8 mouse cellular contexts compared by ENCODE assay signal in genomic region chr10:62217196-62217595, GRCm38 (mm10). TPM values are rescaled to one million over a fixed set of nuclear protein-coding genes. Genes with fewer than 3 reads are reported as not detected.
DNase-seq lines count a peak whose midpoint lies in the region; ATAC-seq and TF ChIP-seq lines count a peak whose summit lies in the region.

No protein-coding gene starts in this region.

- no peak for ATAC-seq in forebrain, embryonic 12.5 days (ENCODE audit: low FRiP score)
- no peak for ATAC-seq in forebrain, postnatal 0 days
- ATAC-seq in neural tube, embryonic 15.5 days (ENCODE audit: low FRiP score), result no peak
- ATAC-seq in inflammation-experienced regulatory T-cells, adult 6 months, result no peak

- H3K36me3 ChIP-seq in forebrain, embryonic 12.5 days (replicated peaks), result no peaks in the 10 kb centered on the region
- H3K36me3 ChIP-seq in forebrain, postnatal 0 days (ENCODE audit: insufficient read depth), result no peaks in the 10 kb centered on the region
- H3K36me3 ChIP-seq in liver, adult 2 months (ENCODE audit: control insufficient read depth, insufficient read depth, low read length), result no peaks in the 10 kb centered on the region
- H3K36me3 ChIP-seq in neural tube, embryonic 15.5 days, result no peaks in the 10 kb centered on the region

- H3K27me3 ChIP-seq in forebrain, embryonic 12.5 days, result no peaks in the 10 kb centered on the region
- H3K27me3 ChIP-seq in forebrain, postnatal 0 days (ENCODE audit: insufficient read depth, low read length), result no peaks in the 10 kb centered on the region
- H3K27me3 ChIP-seq in liver, adult 2 months (ENCODE audit: control insufficient read depth, insufficient read depth, low read length), result no peaks in the 10 kb centered on the region
- H3K27me3 ChIP-seq in neural tube, embryonic 15.5 days (replicated peaks), result no peaks in the 10 kb centered on the region

- TF ChIP-seq CTCF in forebrain, postnatal 0 days (IDR thresholded peaks at IDR 0.05; ENCODE audit: low read depth), result no peak
- TF ChIP-seq CTCF in liver, adult 2 months (IDR thresholded peaks at IDR 0.05; ENCODE audit: low read depth, low read length), result no peak

- H3K79me2 ChIP-seq in liver, adult 2 months (ENCODE audit: control insufficient read depth, insufficient read depth, low read length), result no peaks in the 10 kb centered on the region

- H3K9ac ChIP-seq in forebrain, embryonic 12.5 days, result no peak overlapping the region
- no peak overlapping the region for H3K9ac ChIP-seq in forebrain, postnatal 0 days
- H3K9ac ChIP-seq in liver, adult 2 months (ENCODE audit: low read depth, low read length), result no peak overlapping the region
- no peak overlapping the region for H3K9ac ChIP-seq in neural tube, embryonic 15.5 days (replicated peaks)

- H3K27ac ChIP-seq in forebrain, embryonic 12.5 days, result peak overlapping the region; percentile 63
- no peak overlapping the region for H3K27ac ChIP-seq in forebrain, postnatal 0 days (ENCODE audit: low read depth, low read length)
- peak overlapping the region; percentile 66 for H3K27ac ChIP-seq in liver, adult 2 months (replicated peaks; ENCODE audit: insufficient read depth, low read depth, low read length)
- peak overlapping the region; percentile 48 for H3K27ac ChIP-seq in neural tube, embryonic 15.5 days (replicated peaks)

- no peak for TF ChIP-seq POLR2A in liver, adult 2 months (IDR thresholded peaks at IDR 0.05; ENCODE audit: extremely low read depth, insufficient read depth, low read length)

- DNase-seq in forebrain, postnatal 0 days, result no peak
- DNase-seq in heart, postnatal 36 days, result peak; percentile 32 to 33
- no peak for DNase-seq in liver, adult 2 months (ENCODE audit: extremely low read depth, low read depth, low spot score)
- DNase-seq in thymus, postnatal 25 days, result no peak
- DNase-seq in urinary bladder, postnatal 25 days (ENCODE audit: low spot score), result no peak

- H3K9me3 ChIP-seq in forebrain, embryonic 12.5 days, result no peaks in the 10 kb centered on the region
- H3K9me3 ChIP-seq in forebrain, postnatal 0 days (ENCODE audit: low read length), result no peaks in the 10 kb centered on the region
- no peaks in the 10 kb centered on the region for H3K9me3 ChIP-seq in neural tube, embryonic 15.5 days (replicated peaks)

- H3K4me3 ChIP-seq in forebrain, embryonic 12.5 days (replicated peaks), result no peak overlapping the region
- no peak overlapping the region for H3K4me3 ChIP-seq in forebrain, postnatal 0 days (ENCODE audit: low read depth, low read length)
- H3K4me3 ChIP-seq in liver, adult 2 months (ENCODE audit: insufficient read depth, low read depth, low read length), result no peak overlapping the region
- no peak overlapping the region for H3K4me3 ChIP-seq in neural tube, embryonic 15.5 days (replicated peaks)

- H3K4me1 ChIP-seq in forebrain, embryonic 12.5 days, result peaks cover 6% of the 10 kb centered on the region; the same call in 1 of the 2 replicates
- no peaks in the 10 kb centered on the region for H3K4me1 ChIP-seq in forebrain, postnatal 0 days (ENCODE audit: insufficient read depth)
- no peaks in the 10 kb centered on the region; the same call in 1 of the 2 replicates for H3K4me1 ChIP-seq in liver, adult 2 months (ENCODE audit: control insufficient read depth, insufficient read depth, low read length)
- H3K4me1 ChIP-seq in neural tube, embryonic 15.5 days, result peaks cover 3% of the 10 kb centered on the region; the same call in 1 of the 2 replicates

- H3K4me2 ChIP-seq in forebrain, embryonic 12.5 days, result no peak overlapping the region
- no peak overlapping the region for H3K4me2 ChIP-seq in forebrain, postnatal 0 days (ENCODE audit: low read depth)
- no peak overlapping the region for H3K4me2 ChIP-seq in neural tube, embryonic 15.5 days

- 43% methylated on average over 8 of the region's 8 CpGs for WGBS in forebrain, embryonic 12.5 days
- WGBS in forebrain, postnatal 0 days, result 48% methylated on average over 8 of the region's 8 CpGs
- WGBS in liver, adult 2 months, result 70% methylated on average over 8 of the region's 8 CpGs
- 54% methylated on average over 8 of the region's 8 CpGs for WGBS in neural tube, embryonic 15.5 days

- intact Hi-C loops in heart, postnatal 36 days (cut with DNase I), result loop anchor here (2.0 kb wide), 1 partner anchor 14 kb away; the partner anchor contains the start of gene Tspan15

RNA-seq across cellular contexts. Expression of gene Tspan15, which starts 13.9 kb away (rescaled TPM):
- polyA plus RNA-seq in forebrain, embryonic 12.5 days (2016; fragmentation: Nextera tagmentation; extraction: Ambion mirVana), result 11.7 and 13.7 TPM in 2 replicates
- 7.2 and 11.6 TPM in 2 replicates for total RNA-seq in forebrain, postnatal 0 days (2014; rRNA removed)
- polyA plus RNA-seq in forebrain, postnatal 0 days (2015; fragmentation: Nextera tagmentation; extraction: Ambion mirVana), result 11.6 and 15.2 TPM in 2 replicates
- 1 to 10 TPM; 7.3 to 8.2 TPM for total RNA-seq in heart, postnatal 36 days (2021)
- total RNA-seq in liver, adult 2 months (2014; rRNA removed), result 4.1 and 7.3 TPM in 2 replicates
- polyA plus RNA-seq in liver, adult 2 months (2012; rRNA removed), result 4.8 and 8.6 TPM in 2 replicates
- polyA plus RNA-seq in neural tube, embryonic 15.5 days (2015; fragmentation: Nextera tagmentation; extraction: Ambion mirVana), result 16.6 and 22.8 TPM in 2 replicates
- polyA plus RNA-seq in inflammation-experienced regulatory T-cells, adult 6 months (2017; shearing (Covaris generic)), result not detected

RNA-seq across cellular contexts. Expression of gene Tacr2, which starts 35.0 kb away (rescaled TPM):
- not detected in 2 replicates for polyA plus RNA-seq in forebrain, embryonic 12.5 days (2016; fragmentation: Nextera tagmentation; extraction: Ambion mirVana)
- total RNA-seq in forebrain, postnatal 0 days (2014; rRNA removed), result not detected in 2 replicates
- not detected in 2 replicates for polyA plus RNA-seq in forebrain, postnatal 0 days (2015; fragmentation: Nextera tagmentation; extraction: Ambion mirVana)
- total RNA-seq in heart, postnatal 36 days (2021), result not detected
- total RNA-seq in liver, adult 2 months (2014; rRNA removed), result not detected in 2 replicates
- not detected in 2 replicates for polyA plus RNA-seq in liver, adult 2 months (2012; rRNA removed)
- polyA plus RNA-seq in neural tube, embryonic 15.5 days (2015; fragmentation: Nextera tagmentation; extraction: Ambion mirVana), result 0.13 and 0.20 TPM in 2 replicates
- not detected for polyA plus RNA-seq in inflammation-experienced regulatory T-cells, adult 6 months (2017; shearing (Covaris generic))

Comparison
In these comparisons a context has a peak if more than half of its experiments do, and no peak if none do; other contexts are left out.
1. DNase-seq: peak in heart, postnatal 36 days (2 of 2); none in forebrain, postnatal 0 days (single experiment), liver, adult 2 months (single experiment), thymus, postnatal 25 days (single experiment) and urinary bladder, postnatal 25 days (single experiment).